8 mouse cellular contexts compared by ENCODE assay signal in genomic region chr4:56865003-56865511, GRCm38 (mm10). TPM values are rescaled to one million over a fixed set of nuclear protein-coding genes. Genes with fewer than 3 reads are reported as not detected.
DNase-seq lines count a peak whose midpoint lies in the region; ATAC-seq and TF ChIP-seq lines count a peak whose summit lies in the region.

Gene Ctnnal1 (minus strand): TSS chr4:56865188.

- H3K9ac ChIP-seq in hindbrain, embryonic 12.5 days, result peak within 1 kb of the TSS; percentile 88
- H3K9ac ChIP-seq in lung, postnatal 0 days (replicated peaks; ENCODE audit: low read depth), result peak within 1 kb of the TSS; percentile 63

- H3K27me3 ChIP-seq in Patski, result no peaks in the 10 kb centered on the region
- no peaks in the 10 kb centered on the region for H3K27me3 ChIP-seq in hindbrain, embryonic 12.5 days
- no peaks in the 10 kb centered on the region for H3K27me3 ChIP-seq in lung, postnatal 0 days (replicated peaks; ENCODE audit: insufficient read depth, low read length)

- peak within 1 kb of the TSS; percentile 70 for H3K4me3 ChIP-seq in hindbrain, embryonic 12.5 days
- H3K4me3 ChIP-seq in lung, postnatal 0 days (ENCODE audit: low read depth, low read length), result peak within 1 kb of the TSS; percentile 65

- H3K27ac ChIP-seq in hindbrain, embryonic 12.5 days, result peak within 1 kb of the TSS; percentile 80
- peak within 1 kb of the TSS; percentile 91 for H3K27ac ChIP-seq in lung, postnatal 0 days (ENCODE audit: low read length)

- in situ Hi-C loops in Patski (cut with MboI; ENCODE audit: low pct_unique_long_range_greater_than_20kb), result no loop called here

- H3K36me3 ChIP-seq in hindbrain, embryonic 12.5 days, result no peaks in the 10 kb centered on the region
- no peaks in the 10 kb centered on the region for H3K36me3 ChIP-seq in lung, postnatal 0 days (ENCODE audit: insufficient read depth, low read length)

- no peak for DNase-seq in Patski (ENCODE audit: low read depth, low spot score)
- DNase-seq in cerebellum, postnatal 10 days, result peak; percentile 92 to 97
- DNase-seq in frontal cortex, postnatal 14 days (ENCODE audit: low spot score in 2 of 2), result peak; percentile 68 to 81
- DNase-seq in layer of hippocampus, postnatal 10 days (ENCODE audit: low spot score in 2 of 2), result peak; percentile 79 to 85
- DNase-seq in lung, postnatal 0 days (ENCODE audit: low spot score), result peak; percentile 95
- peak; percentile 78 for DNase-seq in ovary, postnatal 14 days (ENCODE audit: low spot score)
- DNase-seq in thymus, postnatal 10 days (ENCODE audit: low spot score in 2 of 2), result peak; percentile 67 to 73

- H3K4me1 ChIP-seq in hindbrain, embryonic 12.5 days, result peaks cover 15% of the 10 kb centered on the region
- no peaks in the 10 kb centered on the region; the same call in 1 of the 2 replicates for H3K4me1 ChIP-seq in lung, postnatal 0 days (ENCODE audit: insufficient read depth, low read depth, low read length)

- CTCF ChIA-PET in Patski (lab: Charles Lee), result interaction anchor here (1.3 kb wide), 1 partner anchor 14 kb away, joined by 3 read pairs; no protein-coding TSS in a partner anchor

- WGBS in hindbrain, embryonic 12.5 days, result under 1% methylated on average over 45 of the region's 45 CpGs
- WGBS in lung, postnatal 0 days, result 1% methylated on average over 17 of the region's 45 CpGs

- ATAC-seq in Patski, result peak; percentile 81
- ATAC-seq in hindbrain, embryonic 12.5 days (ENCODE audit: low FRiP score), result peak; percentile 97
- peak; percentile 96 for ATAC-seq in lung, postnatal 0 days

- peak within 1 kb of the TSS; percentile 72 for H3K4me2 ChIP-seq in hindbrain, embryonic 12.5 days (replicated peaks)
- H3K4me2 ChIP-seq in lung, postnatal 0 days (replicated peaks; ENCODE audit: low read depth, low read length), result peak within 1 kb of the TSS; percentile 96

- H3K9me3 ChIP-seq in hindbrain, embryonic 12.5 days (replicated peaks), result no peaks in the 10 kb centered on the region
- H3K9me3 ChIP-seq in lung, postnatal 0 days (ENCODE audit: low read length), result no peaks in the 10 kb centered on the region

- no peak for TF ChIP-seq EP300 in lung, postnatal 0 days (IDR thresholded peaks at IDR 0.05)

- TF ChIP-seq CTCF in Patski (IDR thresholded peaks at IDR 0.05), result no peak
- TF ChIP-seq CTCF in lung, postnatal 0 days (IDR thresholded peaks at IDR 0.05), result no peak

- POLR2A ChIA-PET in Patski (lab: Charles Lee), result no interaction called here

RNA-seq across cellular contexts. Expression of gene Ctnnal1, which starts in this region (rescaled TPM):
- polyA plus RNA-seq in Patski (2021), result 33.7 TPM
- 23.4 and 23.7 TPM in 2 replicates for polyA plus RNA-seq in hindbrain, embryonic 12.5 days (2016; fragmentation: Nextera tagmentation; extraction: Ambion mirVana)
- total RNA-seq in layer of hippocampus, postnatal 10 days (2021), result 10 to 100 TPM; 13.1 to 17.6 TPM
- 15.2 and 16.1 TPM in 2 replicates for polyA plus RNA-seq in lung, postnatal 0 days (2015; fragmentation: Nextera tagmentation; extraction: Ambion mirVana)
